Mouse (Mus musculus): ENCODE data around the gene Rbp1. TPM values are rescaled to one million over a fixed set of nuclear protein-coding genes. Genes with fewer than 3 reads are reported as not detected.

Rbp1 gene
- polyA plus RNA-seq, 1 experiment from 2014 or later: 64.1 TPM

DNA sequence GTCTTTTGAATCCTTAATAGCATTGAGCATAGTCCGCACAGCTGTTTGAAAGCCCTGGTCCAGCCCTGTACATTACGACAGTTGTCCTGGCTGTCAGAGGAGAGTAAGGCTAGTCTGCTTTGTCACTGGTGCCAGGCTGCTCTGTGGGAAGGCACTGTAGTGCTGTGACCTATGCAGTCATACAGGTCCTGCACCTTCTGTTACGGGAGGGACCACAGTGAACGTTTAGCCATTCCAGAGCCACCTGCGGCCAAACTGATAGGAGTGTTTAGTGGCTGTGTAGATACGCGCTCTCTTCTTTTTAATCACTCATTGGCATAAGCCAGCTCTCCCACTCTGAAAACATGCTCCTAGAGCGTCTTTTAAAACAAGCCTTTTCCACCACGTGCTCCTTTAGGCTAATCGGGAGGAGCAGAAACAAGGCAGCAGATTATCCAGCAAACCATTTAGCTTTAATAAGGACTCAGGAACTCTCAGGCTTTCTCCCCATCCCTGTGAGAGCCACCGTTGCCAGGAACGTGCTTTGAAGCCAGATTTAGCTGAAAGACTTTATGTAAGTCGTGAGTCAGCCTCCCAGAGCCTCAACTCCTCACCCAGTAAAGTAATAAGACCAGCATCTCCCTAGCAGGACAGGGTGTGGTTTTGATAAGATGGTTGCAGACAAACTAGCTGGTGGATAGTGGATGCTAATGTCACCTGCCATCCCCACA is 22.4 kb upstream of the Rbp1 start:
- Histone ChIP-seq H3K9ac (no peak overlapping the region), H3K27ac (ENCODE audit: poor library complexity, severe bottlenecking) (no peak overlapping the region), H3K27me3 (replicated peaks) (no peaks in the 10 kb centered on the region), H3K4me1 (replicated peaks) (no peaks in the 10 kb centered on the region), H3K4me2 (no peak overlapping the region), H3K4me3 (no peak overlapping the region), H3K9me3 (replicated peaks) (0 out of 2 replicates have a peak, but pooled peaks cover 1% of the 10 kb centered on the region), H3K36me3 (no peaks in the 10 kb centered on the region)
- no peak for ATAC-seq (ENCODE audit: insufficient number of reproducible peaks, low FRiP score)
- 78% methylated on average over 13 of the region's 13 CpGs for WGBS

DNA sequence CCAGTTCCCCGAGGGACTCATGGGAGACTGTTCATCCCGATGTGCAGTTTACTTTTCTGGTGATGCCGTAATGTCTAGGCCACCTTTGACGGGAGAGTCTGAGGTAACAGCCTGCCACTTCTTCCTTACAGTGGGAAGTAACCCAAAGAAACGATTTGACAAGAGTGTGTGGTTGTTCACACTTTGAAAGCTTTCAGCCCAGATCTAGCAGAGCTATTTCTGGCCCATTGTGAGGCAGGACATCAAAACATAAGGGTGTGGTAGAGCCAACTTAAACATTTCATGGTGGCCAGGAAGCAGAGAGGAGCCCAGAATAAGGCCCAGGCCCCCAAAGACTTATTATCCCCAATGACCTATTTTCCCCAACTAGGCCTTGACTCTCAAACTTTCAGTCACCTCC is 21.1 kb upstream of the Rbp1 start:
- Histone ChIP-seq H3K9me3 (replicated peaks) (no peaks in the 10 kb centered on the region), H3K27ac (ENCODE audit: poor library complexity, severe bottlenecking) (no peak overlapping the region), H3K36me3 (no peaks in the 10 kb centered on the region), H3K4me3 (no peak overlapping the region), H3K4me1 (replicated peaks) (no peaks in the 10 kb centered on the region), H3K4me2 (no peak overlapping the region), H3K9ac (no peak overlapping the region), H3K27me3 (replicated peaks) (no peaks in the 10 kb centered on the region)
- ATAC-seq (ENCODE audit: insufficient number of reproducible peaks, low FRiP score): no peak
- 77% methylated on average over 5 of the region's 5 CpGs for WGBS

DNA sequence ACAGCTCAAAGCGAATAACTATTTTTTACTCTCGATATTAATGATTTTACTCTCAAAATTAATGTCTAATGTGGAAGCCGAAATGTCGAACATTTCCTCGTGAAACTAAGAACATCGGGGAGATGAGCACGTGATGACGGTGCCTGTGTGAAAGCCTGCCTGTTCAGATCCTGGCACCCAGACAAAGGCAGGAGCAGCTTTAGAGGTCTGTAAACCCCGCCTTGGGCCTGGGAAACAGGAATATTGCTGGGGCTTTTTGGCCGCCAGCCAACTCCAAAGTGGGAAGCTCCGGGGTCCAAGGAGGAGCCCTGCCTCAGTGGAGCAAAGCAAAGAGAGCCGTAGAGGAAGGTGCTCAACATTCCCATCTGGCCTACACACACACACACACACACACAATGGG is 15.0 kb upstream of the Rbp1 start:
- WGBS: 88% methylated on average over 12 of the region's 12 CpGs
- H3K4me2 ChIP-seq: no peak overlapping the region
- H3K27ac ChIP-seq (ENCODE audit: poor library complexity, severe bottlenecking): no peak overlapping the region
- no peaks in the 10 kb centered on the region for H3K4me1 ChIP-seq (replicated peaks)
- no peak overlapping the region for H3K4me3 ChIP-seq
- no peaks in the 10 kb centered on the region for H3K36me3 ChIP-seq
- no peaks in the 10 kb centered on the region for H3K27me3 ChIP-seq (replicated peaks)
- H3K9ac ChIP-seq: no peak overlapping the region
- no peak for ATAC-seq (ENCODE audit: insufficient number of reproducible peaks, low FRiP score)
- H3K9me3 ChIP-seq (replicated peaks): no peaks in the 10 kb centered on the region

DNA sequence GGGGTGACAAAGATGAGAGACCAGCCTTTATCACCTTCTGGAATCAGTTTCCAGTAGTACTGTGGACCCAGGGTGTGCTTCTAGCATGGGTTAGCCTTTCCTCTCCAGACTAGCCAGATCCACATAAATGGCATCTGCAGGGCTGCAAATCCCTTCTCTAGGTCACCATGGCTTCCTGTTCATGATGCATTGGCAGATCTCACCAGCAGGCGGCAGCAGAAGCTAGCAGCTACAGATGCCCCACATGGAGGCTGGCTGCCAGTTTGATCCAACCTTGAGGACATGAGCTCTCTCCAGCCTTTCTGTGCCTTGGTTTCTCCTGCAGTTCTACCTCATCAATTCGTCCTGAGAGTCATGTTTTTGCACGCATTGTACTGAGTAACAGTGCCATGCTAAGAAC is 13.6 kb upstream of the Rbp1 start:
- Histone ChIP-seq H3K27ac (ENCODE audit: poor library complexity, severe bottlenecking) (no peak overlapping the region), H3K36me3 (no peaks in the 10 kb centered on the region), H3K4me2 (no peak overlapping the region), H3K27me3 (replicated peaks) (no peaks in the 10 kb centered on the region), H3K4me1 (replicated peaks) (no peaks in the 10 kb centered on the region), H3K9ac (no peak overlapping the region), H3K4me3 (no peak overlapping the region), H3K9me3 (replicated peaks) (no peaks in the 10 kb centered on the region)
- ATAC-seq (ENCODE audit: insufficient number of reproducible peaks, low FRiP score): no peak
- 31% methylated on average over 3 of the region's 3 CpGs for WGBS

DNA sequence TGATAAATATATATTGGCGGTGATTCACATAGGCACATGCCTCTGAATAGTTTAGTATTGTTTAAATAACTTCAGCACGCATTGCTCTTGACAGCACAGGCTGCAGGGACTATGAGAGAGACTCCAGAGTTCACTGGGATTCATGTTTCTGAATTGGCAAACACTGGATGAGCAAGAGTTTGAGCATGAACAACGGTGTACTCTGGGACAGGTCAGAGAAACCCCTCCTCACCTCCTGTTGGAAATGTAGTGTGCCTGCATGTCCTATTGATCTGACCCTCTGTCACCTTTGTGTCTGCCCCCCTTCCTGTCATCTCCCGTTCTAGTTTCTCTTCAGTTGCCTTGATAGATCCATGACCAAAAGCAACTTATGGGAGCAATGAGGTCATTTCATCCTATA is 7.3 kb upstream of the Rbp1 start:
- Histone ChIP-seq H3K4me3 (no peak overlapping the region), H3K4me2 (no peak overlapping the region), H3K27me3 (replicated peaks) (0 out of 2 replicates have a peak, but pooled peaks cover 3% of the 10 kb centered on the region), H3K9ac (no peak overlapping the region), H3K36me3 (no peaks in the 10 kb centered on the region), H3K9me3 (replicated peaks) (no peaks in the 10 kb centered on the region), H3K4me1 (replicated peaks) (no peaks in the 10 kb centered on the region), H3K27ac (ENCODE audit: poor library complexity, severe bottlenecking) (no peak overlapping the region)
- WGBS: 82% methylated on average over 4 of the region's 4 CpGs
- no peak for ATAC-seq (ENCODE audit: insufficient number of reproducible peaks, low FRiP score)

DNA sequence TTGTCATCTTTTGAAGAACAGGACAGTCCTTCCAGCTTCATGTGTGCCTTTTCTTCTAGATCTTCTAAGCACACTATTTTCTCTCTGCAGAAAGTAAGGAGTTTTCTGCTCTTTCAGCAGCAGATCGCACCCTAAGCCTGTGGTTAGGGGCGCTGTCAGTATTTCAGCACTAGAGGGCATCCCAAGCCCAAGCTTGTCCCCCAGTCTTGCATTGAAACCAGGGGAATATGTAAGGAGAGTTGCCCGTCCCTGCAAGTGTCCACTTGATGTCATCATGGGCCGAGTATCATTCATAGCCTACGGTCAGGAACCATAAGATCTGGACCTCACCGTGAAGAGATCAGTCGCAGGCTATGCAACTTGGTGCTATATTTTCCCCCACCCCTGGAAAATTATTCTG is 4.8 kb upstream of the Rbp1 start:
- no peak overlapping the region for H3K9ac ChIP-seq
- no peaks in the 10 kb centered on the region for H3K36me3 ChIP-seq
- H3K27ac ChIP-seq (ENCODE audit: poor library complexity, severe bottlenecking): no peak overlapping the region
- H3K4me3 ChIP-seq: no peak overlapping the region
- H3K27me3 ChIP-seq (replicated peaks): peaks cover 19% of the 10 kb centered on the region
- no peaks in the 10 kb centered on the region for H3K4me1 ChIP-seq (replicated peaks)
- H3K4me2 ChIP-seq: no peak overlapping the region
- H3K9me3 ChIP-seq (replicated peaks): no peaks in the 10 kb centered on the region
- 45% methylated on average over 7 of the region's 7 CpGs for WGBS
- peak; percentile 13; the same call in 1 of the 2 replicates for ATAC-seq (ENCODE audit: insufficient number of reproducible peaks, low FRiP score)

DNA sequence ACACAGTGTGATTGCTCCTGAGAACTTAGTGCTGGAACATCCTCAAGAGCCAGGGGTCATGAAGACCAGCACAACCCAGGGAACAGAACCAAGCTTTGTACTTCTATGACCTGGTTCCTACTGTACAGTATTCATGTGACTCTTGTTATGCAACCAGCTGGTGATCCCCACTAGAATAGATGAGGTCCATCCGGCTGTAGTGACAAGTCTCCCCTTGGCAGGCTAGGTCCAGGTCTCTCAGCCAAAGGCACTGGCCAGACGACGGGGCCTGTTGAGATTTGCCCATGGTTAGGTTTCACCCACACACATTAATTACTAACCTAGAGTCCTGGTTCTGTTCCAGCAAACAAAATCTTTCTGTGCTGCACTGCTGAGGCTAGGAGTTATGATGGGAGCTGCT is 4.4 kb upstream of the Rbp1 start:
- Histone ChIP-seq H3K9ac (no peak overlapping the region), H3K4me3 (no peak overlapping the region), H3K27me3 (replicated peaks) (peaks cover 19% of the 10 kb centered on the region), H3K4me1 (replicated peaks) (no peaks in the 10 kb centered on the region), H3K27ac (ENCODE audit: poor library complexity, severe bottlenecking) (no peak overlapping the region), H3K36me3 (no peaks in the 10 kb centered on the region), H3K4me2 (no peak overlapping the region), H3K9me3 (replicated peaks) (no peaks in the 10 kb centered on the region)
- 90% methylated on average over 3 of the region's 3 CpGs for WGBS
- ATAC-seq (ENCODE audit: insufficient number of reproducible peaks, low FRiP score): no peak

DNA sequence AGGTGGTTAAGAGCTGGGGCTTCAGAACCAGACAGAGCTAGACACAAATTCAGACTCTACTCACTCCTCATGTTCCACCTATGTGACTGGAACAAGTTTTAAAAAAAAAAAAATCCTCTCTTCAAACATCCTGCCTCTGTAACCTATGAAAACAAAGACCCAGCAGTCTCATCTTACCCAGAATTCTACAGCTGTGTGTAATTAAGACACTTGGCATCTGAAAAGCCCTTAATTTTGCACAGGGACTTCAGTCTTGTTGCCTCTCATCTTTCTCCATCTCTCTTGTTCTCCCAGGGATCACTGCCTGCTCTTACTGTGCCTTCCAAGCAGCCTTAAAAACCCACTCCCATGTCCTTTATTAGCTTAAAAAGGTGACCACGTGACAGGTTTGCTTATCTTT is 2.1 kb upstream of the Rbp1 start:
- H3K4me2 ChIP-seq: no peak overlapping the region
- no peak overlapping the region for H3K27ac ChIP-seq (ENCODE audit: poor library complexity, severe bottlenecking)
- no peak overlapping the region for H3K9ac ChIP-seq
- peaks cover 7% of the 10 kb centered on the region; the same call in 1 of the 2 replicates for H3K4me1 ChIP-seq (replicated peaks)
- H3K9me3 ChIP-seq (replicated peaks): no peaks in the 10 kb centered on the region
- no peak for ATAC-seq (ENCODE audit: insufficient number of reproducible peaks, low FRiP score)
- peaks cover 15% of the 10 kb centered on the region for H3K27me3 ChIP-seq (replicated peaks)
- 62% methylated on average over 1 of the region's 1 CpGs for WGBS
- no peaks in the 10 kb centered on the region for H3K36me3 ChIP-seq
- H3K4me3 ChIP-seq: no peak overlapping the region

DNA sequence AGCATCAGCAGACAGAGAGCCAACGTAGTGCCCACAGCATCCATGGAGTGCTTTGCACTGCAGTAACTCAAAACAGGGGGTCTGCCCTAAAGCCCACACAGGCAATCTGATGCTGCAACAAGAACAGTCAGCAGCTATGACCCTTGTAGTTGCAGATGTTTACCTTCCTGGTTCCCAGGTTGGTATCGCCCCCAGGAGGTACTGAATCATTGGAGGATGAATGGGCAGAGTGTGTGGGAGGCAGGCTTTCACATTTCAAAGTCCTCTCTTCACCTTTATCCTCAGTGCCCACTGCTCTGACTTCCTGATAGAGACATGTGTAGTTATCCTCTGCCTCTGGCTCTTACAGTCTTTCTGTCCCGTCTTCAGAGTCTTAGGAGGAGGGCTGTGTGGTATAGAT is 858 bp upstream of the Rbp1 start:
- no peak overlapping the region for H3K9ac ChIP-seq
- ATAC-seq (ENCODE audit: insufficient number of reproducible peaks, low FRiP score): no peak

DNA sequence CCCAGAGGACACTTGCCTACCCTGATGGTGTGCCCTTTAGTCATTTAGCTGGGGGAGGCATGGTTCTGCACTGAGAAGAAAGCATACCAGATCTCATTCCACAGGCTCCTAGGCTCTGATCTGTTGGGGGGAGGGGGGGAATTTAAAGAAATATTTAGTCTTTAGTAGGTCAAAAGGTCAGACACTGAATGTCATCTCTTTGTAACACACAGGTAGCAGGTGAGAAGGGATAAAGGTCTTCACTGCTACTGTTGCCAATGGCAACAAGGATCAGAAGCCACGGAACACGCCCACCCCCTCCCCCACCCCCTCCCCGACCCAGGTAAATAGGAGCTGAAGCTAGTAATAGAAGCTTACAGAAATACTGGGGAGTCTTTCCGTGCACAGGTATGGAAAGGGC is 930 bp downstream of the Rbp1 start:
- Histone ChIP-seq H3K27me3 (replicated peaks) (peaks cover 15% of the 10 kb centered on the region), H3K4me3 (no peak overlapping the region), H3K9ac (no peak overlapping the region), H3K4me1 (replicated peaks) (peaks cover 37% of the 10 kb centered on the region), H3K4me2 (no peak overlapping the region), H3K9me3 (replicated peaks) (no peaks in the 10 kb centered on the region), H3K27ac (ENCODE audit: poor library complexity, severe bottlenecking) (no peak overlapping the region), H3K36me3 (no peaks in the 10 kb centered on the region)
- WGBS: 20% methylated on average over 4 of the region's 4 CpGs
- ATAC-seq (ENCODE audit: insufficient number of reproducible peaks, low FRiP score): no peak

More for the DNA sequence above, 858 bp upstream of the Rbp1 start:
- Histone ChIP-seq H3K9me3 (replicated peaks) (no peaks in the 10 kb centered on the region), H3K27ac (ENCODE audit: poor library complexity, severe bottlenecking) (no peak overlapping the region), H3K4me3 (no peak overlapping the region), H3K4me1 (replicated peaks) (peaks cover 19% of the 10 kb centered on the region), H3K4me2 (no peak overlapping the region), H3K36me3 (no peaks in the 10 kb centered on the region), H3K27me3 (replicated peaks) (peaks cover 15% of the 10 kb centered on the region)
- WGBS: 45% methylated on average over 3 of the region's 3 CpGs

DNA sequence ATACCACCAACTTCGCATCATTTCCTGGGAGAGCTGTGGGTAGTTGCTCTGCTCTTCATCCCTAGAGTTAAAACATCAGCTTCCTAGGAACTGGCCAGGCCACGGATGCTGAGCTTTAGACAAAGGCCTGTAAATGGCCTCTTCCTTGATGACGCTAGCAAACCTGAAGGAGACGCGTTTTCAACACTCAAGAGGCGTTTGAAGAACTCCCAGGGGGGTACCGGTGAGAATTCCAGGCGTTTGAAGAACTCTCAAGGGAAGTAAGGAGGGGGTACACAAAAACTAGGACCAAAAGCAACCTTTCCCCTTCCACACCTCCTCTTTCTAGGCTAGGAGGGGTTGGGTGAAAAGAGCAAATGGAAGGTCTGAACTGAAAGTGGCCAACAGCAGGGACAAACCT is 1.5 kb downstream of the Rbp1 start:
- H3K9ac ChIP-seq: peak overlapping the region; percentile 76
- peak overlapping the region; percentile 57 for H3K4me3 ChIP-seq
- peaks cover 43% of the 10 kb centered on the region for H3K4me1 ChIP-seq (replicated peaks)
- peaks cover 15% of the 10 kb centered on the region for H3K27me3 ChIP-seq (replicated peaks)
- H3K9me3 ChIP-seq (replicated peaks): no peaks in the 10 kb centered on the region
- WGBS: 3% methylated on average over 8 of the region's 8 CpGs
- ATAC-seq (ENCODE audit: insufficient number of reproducible peaks, low FRiP score): no peak
- peak overlapping the region; percentile 77 for H3K4me2 ChIP-seq
- H3K36me3 ChIP-seq: no peaks in the 10 kb centered on the region
- no peak overlapping the region for H3K27ac ChIP-seq (ENCODE audit: poor library complexity, severe bottlenecking)

DNA sequence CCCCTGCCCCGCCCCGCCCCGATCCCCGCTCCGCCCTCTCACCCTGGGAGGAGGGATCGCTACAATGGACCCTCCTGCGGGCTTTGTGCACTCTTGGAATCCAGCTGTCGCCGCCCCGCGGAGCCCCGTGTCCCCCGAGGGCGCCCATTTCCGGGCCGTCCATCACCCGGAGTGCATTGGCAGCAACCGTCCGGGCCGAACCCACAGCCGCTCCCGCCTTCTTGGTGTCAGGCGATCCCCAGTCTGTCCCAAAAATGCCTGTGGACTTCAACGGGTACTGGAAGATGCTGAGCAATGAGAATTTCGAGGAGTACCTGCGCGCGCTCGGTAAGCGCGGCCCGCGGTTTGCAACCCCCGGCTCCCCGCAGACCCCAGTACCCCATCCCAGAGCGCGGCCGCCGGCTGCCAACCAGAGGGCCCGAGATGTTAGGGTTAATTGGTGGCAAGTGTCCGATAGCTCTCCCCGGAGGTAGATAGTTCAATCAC is 2.0 kb downstream of the Rbp1 start:
- Histone ChIP-seq H3K27me3 (replicated peaks) (peaks cover 15% of the 10 kb centered on the region), H3K4me1 (replicated peaks) (peaks cover 48% of the 10 kb centered on the region), H3K4me3 (peak overlapping the region; percentile 57), H3K9me3 (replicated peaks) (no peaks in the 10 kb centered on the region), H3K9ac (peak overlapping the region; percentile 76), H3K4me2 (peak overlapping the region; percentile 77), H3K36me3 (no peaks in the 10 kb centered on the region), H3K27ac (ENCODE audit: poor library complexity, severe bottlenecking) (no peak overlapping the region; the same call in 1 of the 2 replicates)
- peak; percentile 61 for ATAC-seq (ENCODE audit: insufficient number of reproducible peaks, low FRiP score)
- WGBS: under 1% methylated on average over 40 of the region's 42 CpGs

All from heart, embryonic 12.5 days (tissue).